Mouse (Mus musculus) heart, postnatal 0 days (tissue): ENCODE measurements around the gene Endou. TPM values are rescaled to one million over a fixed set of nuclear protein-coding genes. Genes with fewer than 3 reads are reported as not detected.

ENCODE experiments used
- ATAC-seq: fragments of 200-750 bp; cut with Nextera tagmentation; 2 replicates; pipeline ENCODE4 v1.8.0; 2017; ENCODE audit warnings: low read depth, moderate number of reproducible peaks, moderate library complexity; ENCODE audit not compliant: insufficient read depth
- DNase-seq: peaks from one replicate; pipeline ENCODE4 v3.0.0-alpha.2; 2016; ENCODE audit warnings: low spot score
- H3K27ac ChIP-seq: fragments of 300-500 bp; sonication (generic); 2 replicates; pipeline ENCODE4 v1.5.1; 2014; ENCODE audit warnings: low read depth, mild to moderate bottlenecking
- H3K27me3 ChIP-seq: fragments of 300-500 bp; sonication (generic); 2 replicates; pipeline ENCODE4 v1.6.1; 2014; ENCODE audit warnings: low read length, mixed read lengths; ENCODE audit not compliant: control insufficient read depth, insufficient read depth
- H3K36me3 ChIP-seq: fragments of 300-500 bp; sonication (generic); replicated peaks from 2 replicates; pipeline ENCODE4 v1.6.1; 2014; ENCODE audit warnings: low read length, mixed read lengths; ENCODE audit not compliant: control insufficient read depth, insufficient read depth
- H3K4me1 ChIP-seq: fragments of 300-500 bp; sonication (generic); 2 replicates; pipeline ENCODE4 v1.6.1; 2014; ENCODE audit warnings: antibody characterized with exemption; ENCODE audit not compliant: control insufficient read depth, insufficient read depth
- H3K4me2 ChIP-seq: fragments of 300-500 bp; sonication (generic); 2 replicates; pipeline ENCODE4 v1.6.1; 2014; ENCODE audit warnings: low read depth, mild to moderate bottlenecking, low read length, moderate library complexity
- H3K4me3 ChIP-seq: fragments of 300-500 bp; sonication (generic); 2 replicates; pipeline ENCODE4 v1.5.1; 2014; ENCODE audit warnings: low read depth, low read length
- H3K9ac ChIP-seq: fragments of 300-500 bp; sonication (generic); replicated peaks from 2 replicates; pipeline ENCODE4 v1.6.1; 2014; ENCODE audit warnings: low read depth, low read length, mixed read lengths
- H3K9me3 ChIP-seq: fragments of 300-500 bp; sonication (generic); replicated peaks from 2 replicates; pipeline ENCODE4 v1.6.1; 2016; ENCODE audit warnings: low read length; ENCODE audit not compliant: control insufficient read depth
- CTCF ChIP-seq: IDR thresholded peaks from 2 replicates; pipeline ENCODE4 v1.5.1; 2016; ENCODE audit warnings: antibody characterized with exemption, control low read depth, low read depth
- EP300 ChIP-seq: IDR thresholded peaks from 2 replicates; pipeline ENCODE4 v1.6.1; 2016; ENCODE audit warnings: antibody characterized with exemption, low read depth
- WGBS: fragments of 180-500 bp; shearing (Covaris S2); extraction: QIAGEN DNeasy Blood & Tissue Kit; methylation state at CpG from one replicate; pipeline ENCODE4 v1.1.7; 2014; 5-methylcytosine and 5-hydroxymethylcytosine counted together
- polyA plus RNA-seq: library from polyadenylated mRNA; unstranded; fragments of >200 nt; fragmentation: Nextera tagmentation; extraction: Ambion mirVana; gene quantifications from 2 replicates; pipeline ENCODE4 v1.2.1, GENCODE M21; 2015
- total RNA-seq: library from RNA; depleted of rRNA; stranded (reverse); fragments of >200 nt; gene quantifications from 2 replicates; pipeline ENCODE4 v1.2.3, GENCODE M21; 2014; ENCODE audit warnings: low replicate concordance

Endou gene
- total and polyA plus RNA-seq, 2 experiments from 2014 or later, result 0.95 to 5.6 TPM

DNA sequence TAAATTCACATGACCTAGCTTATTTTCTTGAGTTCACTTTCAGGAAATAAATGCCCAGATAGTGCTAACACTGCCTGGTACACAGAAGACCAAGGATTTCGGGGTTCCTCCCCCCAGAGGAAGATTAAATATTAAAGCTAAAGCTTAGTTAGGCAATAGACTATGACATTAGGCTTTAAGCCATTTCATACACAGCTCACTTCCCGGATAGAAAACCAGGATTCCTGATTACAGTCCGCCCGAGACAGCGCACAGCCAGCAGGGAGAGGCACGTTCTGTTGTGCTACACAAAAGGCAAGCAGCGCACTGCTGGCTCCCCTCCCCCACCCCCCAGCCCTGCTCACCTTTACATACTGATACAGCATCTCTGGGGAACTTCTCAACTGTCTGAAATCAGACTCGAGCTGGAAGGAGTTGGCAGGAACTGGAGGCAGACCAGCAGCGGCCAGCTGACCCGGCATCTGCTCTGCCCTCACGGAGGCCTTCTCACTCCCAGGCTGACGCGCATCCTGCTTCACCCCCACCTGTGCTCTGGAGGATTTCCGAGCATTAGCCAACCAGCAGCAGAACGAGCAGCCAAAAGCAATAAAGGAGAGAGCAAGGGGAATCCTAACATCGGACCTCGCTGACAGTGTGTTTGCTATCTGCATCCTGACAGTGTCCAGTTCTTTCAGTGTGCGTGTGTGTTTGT is 51.0 kb downstream of the Endou start:
- H3K9ac ChIP-seq, result no peak overlapping the region
- H3K4me1 ChIP-seq, result no peaks in the 10 kb centered on the region
- no peak overlapping the region for H3K4me3 ChIP-seq
- DNase-seq, result peak; percentile 32
- peak; percentile 70 for ATAC-seq
- peaks cover 76% of the 10 kb centered on the region for H3K36me3 ChIP-seq
- TF ChIP-seq EP300 (no peak), CTCF (no peak)
- no peak overlapping the region for H3K4me2 ChIP-seq
- WGBS, result 74% methylated on average over 18 of the region's 18 CpGs
- no peaks in the 10 kb centered on the region for H3K9me3 ChIP-seq
- no peaks in the 10 kb centered on the region for H3K27me3 ChIP-seq
- H3K27ac ChIP-seq, result no peak overlapping the region

DNA sequence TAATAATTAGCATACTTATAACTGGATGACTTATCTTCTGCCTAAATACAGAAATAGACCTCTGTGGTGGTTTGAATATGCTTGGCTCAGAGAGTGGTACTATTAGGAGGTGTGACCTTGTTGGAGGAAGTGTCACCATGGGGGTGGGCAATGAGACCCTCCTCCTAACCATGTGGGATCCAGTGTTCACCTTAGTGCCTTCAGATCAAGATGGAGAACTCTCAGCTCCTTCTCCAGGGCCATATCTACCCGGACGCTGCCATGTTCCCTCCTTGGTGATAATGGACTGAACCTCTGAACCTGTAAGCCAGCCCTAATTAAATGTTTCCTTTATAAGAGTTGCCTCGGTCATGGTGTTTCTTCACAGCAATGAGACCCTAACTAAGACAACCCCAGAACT is 53.8 kb downstream of the Endou start:
- H3K4me2 ChIP-seq, result no peak overlapping the region
- no peaks in the 10 kb centered on the region for H3K9me3 ChIP-seq
- no peak for TF ChIP-seq CTCF
- no peak for TF ChIP-seq EP300
- ATAC-seq (no peak), DNase-seq (no peak)
- H3K36me3 ChIP-seq, result peaks cover 73% of the 10 kb centered on the region
- H3K27ac ChIP-seq, result no peak overlapping the region
- H3K27me3 ChIP-seq, result no peaks in the 10 kb centered on the region
- no peaks in the 10 kb centered on the region for H3K4me1 ChIP-seq
- H3K4me3 ChIP-seq, result no peak overlapping the region
- 91% methylated on average over 3 of the region's 3 CpGs for WGBS
- no peak overlapping the region for H3K9ac ChIP-seq

- Histone ChIP-seq H3K9ac (no peak overlapping the region), H3K27ac (no peak overlapping the region), H3K4me2 (no peak overlapping the region), H3K27me3 (no peaks in the 10 kb centered on the region), H3K36me3 (peaks cover 60% of the 10 kb centered on the region), H3K4me3 (no peak overlapping the region), H3K4me1 (0 out of 2 replicates have a peak, but pooled peaks cover under 1% of the 10 kb centered on the region), H3K9me3 (no peaks in the 10 kb centered on the region)
- no peak for TF ChIP-seq CTCF
- TF ChIP-seq EP300, result no peak
- ATAC-seq (no peak), DNase-seq (no peak)
- WGBS, result 84% methylated on average over 13 of the region's 13 CpGs
These were observed 55.2 kb downstream of the Endou start for GRCm38 (mm10) chr15:97675927-97676326.

GRCm38 (mm10) chr15:97674423-97674822 is 56.7 kb downstream of the Endou start:
- no peak for DNase-seq
- 96% methylated on average over 4 of the region's 4 CpGs for WGBS
- H3K36me3 ChIP-seq, result peaks cover 50% of the 10 kb centered on the region

DNA sequence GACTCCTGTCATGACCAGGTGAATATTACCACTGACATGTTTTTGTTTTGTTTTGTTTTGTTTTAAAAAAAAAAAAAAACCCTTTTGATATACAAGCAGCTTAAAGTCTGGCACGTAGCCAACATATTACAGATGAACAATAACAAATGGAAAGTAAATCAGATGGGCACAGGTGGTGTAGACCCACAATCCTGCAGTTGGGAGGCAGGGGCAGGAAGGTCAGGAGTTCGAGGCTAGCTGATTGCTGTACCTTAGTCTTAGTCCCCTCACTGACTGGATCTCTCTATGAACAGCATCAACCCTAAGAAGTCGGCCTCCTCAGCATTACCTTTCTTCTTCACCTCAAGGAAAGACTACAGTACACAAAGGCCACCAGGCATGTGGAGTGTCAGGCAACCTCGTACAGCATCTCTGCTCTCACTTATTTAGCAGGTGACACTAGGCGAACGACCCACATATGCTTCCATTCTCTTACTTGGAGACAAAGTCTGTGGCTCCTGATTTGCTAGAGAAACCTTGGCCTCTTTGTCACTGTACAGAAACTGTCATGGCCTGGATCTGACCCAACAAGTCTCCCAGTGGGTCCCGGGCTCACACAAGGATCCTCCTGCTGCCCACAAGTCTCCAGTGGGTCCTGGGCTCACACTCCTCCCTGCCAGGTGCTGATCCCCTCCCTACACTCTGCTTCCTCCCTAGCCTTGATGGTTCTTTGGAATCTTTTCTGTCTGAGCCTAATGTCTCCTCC is 57.7 kb downstream of the Endou start:
- H3K36me3 ChIP-seq, result peaks cover 46% of the 10 kb centered on the region
- H3K27me3 ChIP-seq, result no peaks in the 10 kb centered on the region
- 85% methylated on average over 7 of the region's 7 CpGs for WGBS
- no peak overlapping the region for H3K9ac ChIP-seq
- 0 out of 2 replicates have a peak, but pooled peaks cover 10% of the 10 kb centered on the region for H3K4me1 ChIP-seq
- H3K9me3 ChIP-seq, result no peaks in the 10 kb centered on the region
- no peak overlapping the region for H3K4me3 ChIP-seq
- no peak for ATAC-seq
- TF ChIP-seq CTCF (no peak), EP300 (no peak)
- no peak for DNase-seq
- H3K27ac ChIP-seq, result no peak overlapping the region
- H3K4me2 ChIP-seq, result no peak overlapping the region

More at GRCm38 (mm10) chr15:97674423-97674822, 56.7 kb downstream of the Endou start:
- Histone ChIP-seq H3K9ac (no peak overlapping the region), H3K9me3 (no peaks in the 10 kb centered on the region), H3K4me2 (no peak overlapping the region), H3K4me1 (0 out of 2 replicates have a peak, but pooled peaks cover 10% of the 10 kb centered on the region), H3K4me3 (no peak overlapping the region), H3K27ac (no peak overlapping the region), H3K27me3 (no peaks in the 10 kb centered on the region)
- no peak for TF ChIP-seq EP300
- TF ChIP-seq CTCF, result no peak
- ATAC-seq, result no peak
